Mouse (Mus musculus) spleen, adult 12 weeks (tissue): Measurements from ENCODE around the gene Ppia.
"Not testable (repeated sequence)": the region's sequence is repeated elsewhere in the genome, so short reads cannot be mapped to it uniquely, and the experiment has no call there.

Experiments
- DNase-seq: peaks from one replicate; pipeline ENCODE4 v3.0.0; 2022; ENCODE audit warnings: low spot score

Ppia gene

GRCm38 (mm10) chr11:6414751-6415550 is at the start of gene Ppia:
Ppia (plus strand) TSS chr11:6415443.
- DNase-seq, result no peak

GRCm38 (mm10) chr11:6365885-6366284 is 49.4 kb upstream of the Ppia start:
- DNase-seq, result peak; percentile 64

- no peak for DNase-seq
These were observed 48.8 kb upstream of the Ppia start for GRCm38 (mm10) chr11:6366434-6366833.

GRCm38 (mm10) chr11:6367156-6367555 is 48.1 kb upstream of the Ppia start:
- DNase-seq, result no peak

GRCm38 (mm10) chr11:6367986-6368385 is 47.3 kb upstream of the Ppia start:
- DNase-seq, result not testable (repeated sequence)

- no peak for DNase-seq
These were observed 43.7 kb upstream of the Ppia start for GRCm38 (mm10) chr11:6371376-6372155.

GRCm38 (mm10) chr11:6372784-6373183 is 42.5 kb upstream of the Ppia start:
- DNase-seq, result no peak

- no peak for DNase-seq
These were observed 34.3 kb upstream of the Ppia start for GRCm38 (mm10) chr11:6380916-6381315.

GRCm38 (mm10) chr11:6388126-6388725 is 27.0 kb upstream of the Ppia start:
- no peak for DNase-seq

- DNase-seq, result peak; percentile 95
These were observed 26.4 kb upstream of the Ppia start, which contains the start of gene Zmiz2 for GRCm38 (mm10) chr11:6388726-6389413. Zmiz2 (plus strand) TSS chr11:6389074.

- DNase-seq, result peak; percentile 25
These were observed 25.7 kb upstream of the Ppia start for GRCm38 (mm10) chr11:6389483-6389921.

- DNase-seq, result no peak
These were observed 24.7 kb upstream of the Ppia start for GRCm38 (mm10) chr11:6390376-6391053.

- peak; percentile 31 for DNase-seq
These were observed 23.5 kb upstream of the Ppia start for GRCm38 (mm10) chr11:6391516-6392276.

- DNase-seq, result no peak
These were observed 22.4 kb upstream of the Ppia start for GRCm38 (mm10) chr11:6392857-6393256.

- no peak for DNase-seq
These were observed 21.4 kb upstream of the Ppia start for GRCm38 (mm10) chr11:6393866-6394265.

- no peak for DNase-seq
These were observed 19.7 kb upstream of the Ppia start for GRCm38 (mm10) chr11:6395565-6395964.

- no peak for DNase-seq
These were observed 17.1 kb upstream of the Ppia start for GRCm38 (mm10) chr11:6398141-6398540.

GRCm38 (mm10) chr11:6402515-6403510 is 12.4 kb upstream of the Ppia start:
- DNase-seq, result peak; percentile 67

- DNase-seq, result no peak
These were observed 11.3 kb upstream of the Ppia start for GRCm38 (mm10) chr11:6403830-6404405.
